Mouse (Mus musculus) forebrain, embryonic 15.5 days (tissue): ENCODE results near the gene Tbc1d16. TPM values are rescaled to one million over a fixed set of nuclear protein-coding genes. Genes with fewer than 3 reads are reported as not detected.

Source experiments
- ATAC-seq: fragments of 200-750 bp; cut with Nextera tagmentation; replicated peaks from 2 replicates; pipeline ENCODE4 v1.8.0; 2017; ENCODE audit warnings: mild to moderate bottlenecking, moderate TSS enrichment, moderate library complexity
- H3K27ac ChIP-seq: fragments of 300-500 bp; sonication (generic); replicated peaks from 2 replicates; pipeline ENCODE4 v1.5.1; 2015; ENCODE audit warnings: mild to moderate bottlenecking, inconsistent platforms
- H3K27me3 ChIP-seq: fragments of 300-500 bp; sonication (generic); 2 replicates; pipeline ENCODE4 v1.6.1; 2015; ENCODE audit warnings: inconsistent platforms
- H3K36me3 ChIP-seq: fragments of 300-500 bp; sonication (generic); 2 replicates; pipeline ENCODE4 v1.6.1; 2015; ENCODE audit warnings: mild to moderate bottlenecking, inconsistent platforms
- H3K4me1 ChIP-seq: fragments of 300-500 bp; sonication (generic); 2 replicates; pipeline ENCODE4 v1.6.1; 2015; ENCODE audit warnings: inconsistent platforms
- H3K4me2 ChIP-seq: fragments of 300-500 bp; sonication (generic); replicated peaks from 2 replicates; pipeline ENCODE4 v1.6.1; 2015; ENCODE audit warnings: mild to moderate bottlenecking, inconsistent platforms
- H3K4me3 ChIP-seq: fragments of 300-500 bp; sonication (generic); 2 replicates; pipeline ENCODE4 v1.5.1; 2015; ENCODE audit warnings: mild to moderate bottlenecking, inconsistent platforms
- H3K9ac ChIP-seq: fragments of 300-500 bp; sonication (generic); replicated peaks from 2 replicates; pipeline ENCODE4 v1.6.1; 2015; ENCODE audit warnings: mild to moderate bottlenecking, inconsistent platforms
- H3K9me3 ChIP-seq: fragments of 300-500 bp; sonication (generic); 2 replicates; pipeline ENCODE4 v1.6.1; 2016; ENCODE audit warnings: inconsistent platforms
- WGBS: fragments of 180-500 bp; shearing (Covaris S2); methylation state at CpG from one replicate; pipeline ENCODE4 v1.1.7; 2015; ENCODE audit warnings: mixed read lengths; 5-methylcytosine and 5-hydroxymethylcytosine counted together
- polyA plus RNA-seq: library from polyadenylated mRNA; unstranded; fragments of >200 nt; fragmentation: Nextera tagmentation; extraction: Ambion mirVana; gene quantifications from 2 replicates; pipeline ENCODE4 v1.2.1, GENCODE M21; 2015

The Tbc1d16 gene
- polyA plus RNA-seq, 1 experiment from 2014 or later: 54.6 TPM

DNA sequence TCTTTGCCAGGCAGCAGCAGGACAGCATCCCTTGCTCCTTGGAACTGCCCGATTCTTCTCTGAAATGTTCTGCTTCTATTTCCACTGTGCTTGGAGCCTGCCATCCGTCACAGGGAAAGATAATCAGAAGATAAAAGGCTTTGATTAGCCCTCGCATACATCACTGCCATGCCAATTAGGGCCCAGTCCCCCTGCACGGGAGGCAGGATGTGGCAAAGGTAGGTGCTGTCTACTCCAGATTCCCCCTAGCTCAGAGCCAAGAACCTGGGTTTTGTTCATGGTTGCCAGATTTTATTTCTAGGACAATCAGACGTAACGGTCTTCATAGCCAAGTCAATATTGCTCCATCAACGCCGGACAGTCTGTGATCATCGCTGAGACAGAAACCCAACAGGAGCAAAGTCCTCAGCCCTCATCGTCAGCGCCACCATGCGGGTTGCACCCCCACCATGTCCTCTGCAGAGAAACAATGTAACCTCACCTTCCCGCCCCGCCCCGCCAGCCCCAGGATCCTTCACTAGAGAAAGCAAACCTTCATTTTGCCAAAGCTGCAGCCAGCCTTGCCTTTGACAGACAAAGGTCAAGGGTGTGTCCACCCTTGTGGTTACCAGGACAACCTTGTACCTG lies 44.5 kb downstream of the Tbc1d16 start:
- Histone ChIP-seq H3K27me3 (no peaks in the 10 kb centered on the region), H3K27ac (peak overlapping the region; percentile 38), H3K4me3 (no peak overlapping the region), H3K4me1 (peaks cover 54% of the 10 kb centered on the region), H3K9me3 (no peaks in the 10 kb centered on the region), H3K36me3 (no peaks in the 10 kb centered on the region), H3K9ac (no peak overlapping the region), H3K4me2 (no peak overlapping the region)
- 62% methylated on average over 15 of the region's 15 CpGs for WGBS
- ATAC-seq: no peak

GRCm38 (mm10) chr11:119181861-119182395 lies 46.4 kb downstream of the Tbc1d16 start:
- Histone ChIP-seq H3K27me3 (no peaks in the 10 kb centered on the region), H3K4me1 (peaks cover 52% of the 10 kb centered on the region), H3K27ac (no peak overlapping the region), H3K36me3 (no peaks in the 10 kb centered on the region), H3K9me3 (no peaks in the 10 kb centered on the region), H3K4me3 (no peak overlapping the region), H3K4me2 (no peak overlapping the region), H3K9ac (no peak overlapping the region)
- ATAC-seq: no peak
- 72% methylated on average over 12 of the region's 12 CpGs for WGBS

DNA sequence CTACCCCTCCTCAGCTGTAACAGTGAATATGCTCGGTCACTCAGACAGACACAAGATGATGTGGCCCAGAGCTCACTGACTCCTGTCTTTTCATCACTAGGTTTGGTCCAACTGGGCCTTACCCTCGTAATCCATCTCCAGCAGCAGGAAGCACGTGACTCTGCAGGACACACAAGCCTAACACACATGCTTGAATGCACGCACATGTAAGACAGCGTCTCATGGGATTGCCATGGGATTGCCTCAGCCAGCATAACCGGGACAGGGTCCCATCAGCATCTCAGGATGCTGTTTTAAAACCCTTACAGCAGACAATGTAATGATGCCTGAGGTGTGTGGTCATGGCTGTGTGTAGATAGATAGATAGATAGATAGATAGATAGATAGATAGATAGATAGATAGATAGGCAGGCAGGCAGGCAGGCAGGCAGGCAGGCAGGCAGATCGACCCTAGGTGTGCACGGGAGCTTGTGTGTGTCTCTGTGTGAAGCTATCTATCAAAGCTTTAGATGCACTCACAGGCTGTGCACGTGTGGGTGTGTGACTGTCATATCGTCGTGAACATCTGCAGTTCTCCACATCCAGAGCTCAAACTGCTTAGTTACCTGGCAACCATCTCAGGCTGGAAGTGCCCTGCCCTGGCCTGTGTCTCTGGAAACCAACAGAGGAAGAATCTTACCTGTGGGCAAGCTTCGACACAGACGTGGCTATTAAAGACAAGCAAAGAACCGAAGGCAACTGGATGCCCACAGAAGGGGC lies 47.3 kb downstream of the Tbc1d16 start:
- no peaks in the 10 kb centered on the region for H3K36me3 ChIP-seq
- WGBS: 83% methylated on average over 14 of the region's 14 CpGs
- H3K4me2 ChIP-seq: no peak overlapping the region
- no peaks in the 10 kb centered on the region for H3K27me3 ChIP-seq
- H3K4me3 ChIP-seq: no peak overlapping the region
- H3K9me3 ChIP-seq: no peaks in the 10 kb centered on the region
- peak overlapping the region; percentile 25; the same call in 1 of the 2 replicates for H3K27ac ChIP-seq
- no peak for ATAC-seq
- no peak overlapping the region for H3K9ac ChIP-seq
- peaks cover 58% of the 10 kb centered on the region for H3K4me1 ChIP-seq

DNA sequence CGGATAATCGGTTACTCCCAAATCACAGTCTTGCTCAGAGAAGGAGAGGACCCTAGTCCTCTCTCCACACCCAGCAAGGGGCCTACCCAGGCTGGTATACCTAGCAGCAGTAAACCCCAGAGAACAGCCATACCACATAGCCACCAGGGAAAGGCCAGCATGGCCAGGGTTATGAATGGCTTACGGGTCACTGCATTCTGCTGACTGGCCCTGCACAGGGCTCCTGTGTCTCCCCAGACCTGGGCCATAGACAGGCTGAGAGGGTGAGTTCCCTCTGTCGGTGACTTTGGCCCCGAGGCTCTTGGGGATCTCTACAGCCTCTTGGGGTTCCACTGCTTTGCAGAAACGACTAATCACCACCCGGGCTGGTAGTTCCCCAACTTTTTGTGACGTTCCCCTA lies 50.0 kb downstream of the Tbc1d16 start:
- ATAC-seq: no peak
- Histone ChIP-seq H3K4me2 (no peak overlapping the region), H3K4me3 (no peak overlapping the region), H3K27me3 (no peaks in the 10 kb centered on the region), H3K36me3 (no peaks in the 10 kb centered on the region), H3K27ac (no peak overlapping the region), H3K9ac (no peak overlapping the region), H3K4me1 (peaks cover 48% of the 10 kb centered on the region), H3K9me3 (no peaks in the 10 kb centered on the region)
- 73% methylated on average over 8 of the region's 8 CpGs for WGBS

DNA sequence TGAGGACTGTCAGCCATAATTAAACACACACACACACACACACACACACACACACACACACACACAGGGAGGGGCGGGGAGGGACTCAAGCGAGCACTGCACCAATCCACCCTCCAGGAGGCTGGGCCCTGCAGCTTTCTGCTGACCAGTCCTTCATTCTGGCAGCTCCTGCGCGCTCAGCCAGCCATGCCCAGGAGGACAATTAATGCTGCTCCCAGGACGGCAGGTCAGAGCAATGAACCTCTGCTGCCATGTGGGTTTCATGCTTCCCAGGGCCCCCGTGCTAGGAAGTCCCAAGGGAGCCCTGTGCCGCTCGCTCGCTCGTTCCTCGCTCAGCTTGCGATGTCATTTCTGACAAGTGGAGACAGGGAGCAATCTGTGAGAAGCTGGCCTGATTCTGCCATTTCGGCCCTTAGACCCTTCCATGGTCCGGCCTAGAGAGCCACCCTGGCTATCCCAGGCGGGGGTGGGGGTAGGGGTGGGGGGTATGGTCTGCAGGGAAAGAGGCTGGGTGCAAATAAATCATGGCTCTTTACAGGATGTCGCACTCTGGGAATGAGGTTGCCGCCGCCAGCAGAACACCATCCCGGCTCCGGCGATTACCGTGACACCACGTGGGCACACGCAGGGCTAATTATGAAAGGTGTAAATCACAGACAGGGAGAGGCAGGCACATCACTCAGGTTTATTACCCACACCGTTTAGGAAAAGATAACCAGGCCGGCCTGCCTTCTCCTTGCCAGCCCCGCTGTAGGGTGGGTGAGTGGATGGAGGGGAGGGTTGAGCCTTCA lies 51.7 kb downstream of the Tbc1d16 start:
- peaks cover 31% of the 10 kb centered on the region for H3K4me1 ChIP-seq
- peak overlapping the region; percentile 48 for H3K27ac ChIP-seq
- H3K4me2 ChIP-seq: no peak overlapping the region
- no peak; the same call in 1 of the 2 replicates for ATAC-seq
- no peak overlapping the region for H3K4me3 ChIP-seq
- no peaks in the 10 kb centered on the region for H3K9me3 ChIP-seq
- H3K9ac ChIP-seq: no peak overlapping the region
- H3K36me3 ChIP-seq: no peaks in the 10 kb centered on the region
- 70% methylated on average over 27 of the region's 27 CpGs for WGBS
- H3K27me3 ChIP-seq: no peaks in the 10 kb centered on the region

DNA sequence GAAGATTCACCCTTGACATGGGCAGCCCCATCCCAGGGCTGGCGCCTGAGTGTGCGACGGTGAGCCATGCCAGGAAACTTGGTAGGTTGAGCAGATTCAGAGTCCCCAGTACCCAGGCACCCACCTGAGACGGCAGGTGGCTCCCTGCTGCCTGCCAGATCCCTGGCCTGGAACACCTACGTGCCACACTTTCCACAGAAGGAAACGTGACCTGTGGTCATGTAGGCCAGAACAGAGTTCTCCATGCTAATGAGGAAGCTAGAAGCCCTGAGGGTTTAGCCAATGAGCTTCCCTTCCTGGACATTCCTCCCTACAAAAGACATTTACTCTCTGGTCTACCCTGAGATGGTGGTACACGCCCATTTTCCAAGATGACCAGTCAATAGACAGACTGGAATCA lies 56.7 kb downstream of the Tbc1d16 start:
- Histone ChIP-seq H3K9ac (no peak overlapping the region), H3K36me3 (no peaks in the 10 kb centered on the region), H3K9me3 (no peaks in the 10 kb centered on the region), H3K27ac (no peak overlapping the region), H3K4me2 (no peak overlapping the region), H3K27me3 (no peaks in the 10 kb centered on the region), H3K4me3 (no peak overlapping the region), H3K4me1 (peaks cover 4% of the 10 kb centered on the region)
- ATAC-seq: no peak
- WGBS: 93% methylated on average over 7 of the region's 7 CpGs

DNA sequence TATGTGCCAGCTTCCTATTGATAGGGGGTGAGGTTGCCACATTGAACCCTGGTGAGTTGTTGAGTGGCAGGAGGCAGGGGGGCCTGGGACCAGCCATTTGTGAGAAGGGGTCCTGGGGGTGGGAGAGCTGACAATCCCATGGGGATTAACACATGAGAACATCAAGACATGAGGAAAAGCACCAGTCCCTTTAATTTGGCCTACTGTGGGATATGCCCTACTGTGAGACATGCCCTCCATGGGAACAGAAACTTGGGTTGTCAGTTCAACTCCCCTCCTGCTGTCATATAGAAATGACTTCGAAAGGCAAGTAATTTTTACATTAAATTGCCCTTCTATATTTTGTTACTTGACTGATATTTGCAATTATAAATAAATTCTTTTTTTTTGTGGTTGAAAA lies 59.4 kb downstream of the Tbc1d16 start:
- Histone ChIP-seq H3K4me3 (no peak overlapping the region), H3K4me1 (peaks cover 11% of the 10 kb centered on the region), H3K27me3 (no peaks in the 10 kb centered on the region), H3K9me3 (no peaks in the 10 kb centered on the region), H3K9ac (no peak overlapping the region), H3K4me2 (no peak overlapping the region), H3K27ac (no peak overlapping the region), H3K36me3 (no peaks in the 10 kb centered on the region)
- WGBS: 91% methylated on average over 1 of the region's 1 CpGs
- no peak for ATAC-seq

DNA sequence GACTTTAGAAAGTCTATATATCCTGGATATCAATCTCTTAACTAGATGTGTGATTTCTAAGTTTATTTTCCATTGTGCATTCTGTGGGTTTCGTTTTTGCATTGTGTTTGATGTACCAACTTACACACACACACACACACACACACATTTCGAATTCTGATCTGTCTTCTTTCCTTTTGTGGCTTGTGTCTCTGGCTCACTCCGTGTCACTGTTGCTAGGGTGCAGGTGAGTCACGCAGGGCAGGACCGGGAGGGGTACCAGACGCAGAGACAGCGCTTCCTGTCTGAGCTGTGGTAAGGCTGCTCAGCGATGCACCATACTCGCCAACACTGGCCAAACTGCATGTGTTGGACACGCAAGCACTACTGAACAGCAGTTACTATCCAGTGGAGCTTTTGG lies 62.3 kb downstream of the Tbc1d16 start:
- no peak overlapping the region for H3K27ac ChIP-seq
- no peak overlapping the region for H3K9ac ChIP-seq
- H3K4me2 ChIP-seq: no peak overlapping the region
- no peak overlapping the region for H3K4me3 ChIP-seq
- 88% methylated on average over 10 of the region's 10 CpGs for WGBS
- H3K27me3 ChIP-seq: no peaks in the 10 kb centered on the region
- no peaks in the 10 kb centered on the region for H3K9me3 ChIP-seq
- H3K4me1 ChIP-seq: peaks cover 11% of the 10 kb centered on the region
- H3K36me3 ChIP-seq: no peaks in the 10 kb centered on the region
- ATAC-seq: no peak

DNA sequence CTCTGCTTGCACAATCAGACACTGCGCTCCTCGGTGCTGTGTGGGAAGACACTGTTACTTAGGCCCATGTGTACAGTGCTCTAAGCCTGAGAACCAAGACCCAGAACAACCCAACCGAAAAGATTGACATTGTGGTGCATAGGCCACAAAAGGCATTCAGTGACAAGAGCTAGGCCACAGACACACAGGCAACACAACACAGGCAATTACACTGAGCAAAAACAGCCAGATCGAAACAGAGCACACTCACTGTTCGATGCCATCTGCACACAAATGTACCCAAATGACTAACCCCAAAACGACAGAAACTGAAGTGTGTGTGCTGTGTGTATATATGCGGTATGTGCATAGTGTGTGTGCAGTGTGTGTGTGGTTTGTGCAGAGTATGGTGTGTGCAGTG lies 63.9 kb downstream of the Tbc1d16 start:
- Histone ChIP-seq H3K27ac (no peak overlapping the region), H3K27me3 (no peaks in the 10 kb centered on the region), H3K9ac (no peak overlapping the region), H3K4me1 (peaks cover 18% of the 10 kb centered on the region), H3K4me2 (no peak overlapping the region), H3K4me3 (no peak overlapping the region), H3K9me3 (no peaks in the 10 kb centered on the region), H3K36me3 (no peaks in the 10 kb centered on the region)
- WGBS: 80% methylated on average over 7 of the region's 7 CpGs
- no peak for ATAC-seq

DNA sequence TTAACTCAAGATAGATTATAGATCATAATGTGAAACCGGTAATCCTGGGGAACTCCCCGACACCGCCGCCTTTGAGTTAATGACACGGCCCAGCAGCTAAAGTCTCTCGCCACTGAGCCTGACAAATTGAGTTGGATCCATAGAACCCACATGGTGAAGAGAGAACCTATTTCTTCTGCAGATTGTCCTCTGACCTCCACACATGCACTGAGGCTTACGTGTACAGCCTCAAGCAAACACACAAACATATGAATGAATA lies 64.6 kb downstream of the Tbc1d16 start:
- Histone ChIP-seq H3K27me3 (no peaks in the 10 kb centered on the region), H3K4me2 (no peak overlapping the region), H3K4me1 (peaks cover 22% of the 10 kb centered on the region), H3K27ac (no peak overlapping the region), H3K4me3 (no peak overlapping the region), H3K9ac (no peak overlapping the region), H3K36me3 (no peaks in the 10 kb centered on the region), H3K9me3 (no peaks in the 10 kb centered on the region)
- no peak for ATAC-seq
- WGBS: 87% methylated on average over 7 of the region's 7 CpGs

- no peak overlapping the region for H3K4me2 ChIP-seq
- no peak overlapping the region for H3K27ac ChIP-seq
- H3K4me3 ChIP-seq: no peak overlapping the region
- no peaks in the 10 kb centered on the region for H3K27me3 ChIP-seq
- no peaks in the 10 kb centered on the region for H3K9me3 ChIP-seq
- 85% methylated on average over 22 of the region's 22 CpGs for WGBS
- no peak for ATAC-seq
- no peaks in the 10 kb centered on the region for H3K36me3 ChIP-seq
- peaks cover 28% of the 10 kb centered on the region for H3K4me1 ChIP-seq
- no peak overlapping the region for H3K9ac ChIP-seq
These were observed 65.2 kb downstream of the Tbc1d16 start for GRCm38 (mm10) chr11:119162959-119163733.

GRCm38 (mm10) chr11:119161665-119162064 lies 66.6 kb downstream of the Tbc1d16 start:
- peaks cover 42% of the 10 kb centered on the region for H3K4me1 ChIP-seq
- 80% methylated on average over 2 of the region's 2 CpGs for WGBS

More at GRCm38 (mm10) chr11:119161665-119162064, 66.6 kb downstream of the Tbc1d16 start:
- Histone ChIP-seq H3K36me3 (no peaks in the 10 kb centered on the region), H3K27me3 (no peaks in the 10 kb centered on the region), H3K4me2 (no peak overlapping the region), H3K4me3 (no peak overlapping the region), H3K27ac (no peak overlapping the region), H3K9ac (no peak overlapping the region), H3K9me3 (no peaks in the 10 kb centered on the region)
- ATAC-seq: no peak
